Mouse (Mus musculus): ENCODE measurements around the gene Neurod6.

DNA sequence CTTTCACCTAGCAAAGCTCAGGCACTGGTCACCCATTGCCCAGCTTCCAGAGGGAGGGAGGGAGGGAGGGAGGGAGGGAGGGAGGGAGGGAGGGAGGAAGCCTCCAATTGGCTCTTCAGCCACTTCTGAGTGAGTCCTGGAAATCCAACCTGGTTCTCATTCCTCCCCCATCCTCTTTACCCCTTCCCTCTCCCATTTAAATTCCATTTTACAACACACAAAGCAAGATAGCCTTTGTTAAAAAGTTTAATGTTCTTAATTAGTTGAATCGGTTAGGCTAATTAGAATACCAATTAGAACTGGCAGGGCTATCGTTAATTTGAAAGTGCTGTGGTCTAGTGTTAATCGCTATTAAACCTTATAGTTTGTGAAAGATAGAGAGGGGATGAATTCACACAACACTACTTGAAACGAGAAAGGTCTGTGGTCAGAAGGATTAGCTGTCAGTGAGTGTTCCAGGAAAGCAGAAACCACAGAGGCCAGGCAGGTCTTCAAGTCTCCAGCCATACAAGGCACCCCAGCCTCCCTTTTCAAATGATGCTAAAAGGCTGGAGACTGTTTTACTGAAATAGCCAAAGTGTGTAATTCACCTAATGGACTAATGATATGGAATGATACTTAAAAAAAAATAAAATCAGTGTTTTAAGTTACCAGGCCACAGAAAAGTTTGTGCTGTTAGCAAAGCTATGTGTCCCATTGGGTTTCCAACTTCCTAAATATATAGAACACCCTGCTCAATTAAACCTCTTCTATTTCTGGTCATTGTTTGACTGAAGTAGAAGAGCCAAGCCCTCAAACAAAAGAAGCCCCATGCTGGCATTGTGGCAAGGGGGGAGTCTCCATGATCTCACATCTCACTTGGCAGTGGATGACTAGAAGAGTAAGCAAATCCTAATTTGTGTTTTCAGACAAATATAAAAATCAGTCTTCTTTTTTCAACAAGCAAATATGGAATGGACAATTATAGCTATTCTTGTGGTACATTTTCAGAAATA, 19.6 kb upstream of the Neurod6 start:
- TF ChIP-seq CTCF (conservative IDR thresholded peaks at IDR 0.05 in 1 of 2, IDR thresholded peaks at IDR 0.05 in 1 of 2; ENCODE audit: low read depth in 2 of 2, low read length in 2 of 2) (no peak), RCOR1 (conservative IDR thresholded peaks at IDR 0.05; ENCODE audit: low read depth, low read length) (no peak), POLR2A (IDR thresholded peaks at IDR 0.05; ENCODE audit: low read depth, low read length) (no peak), MYC (IDR thresholded peaks at IDR 0.05; ENCODE audit: low read depth, low read length) (no peak), GABPA (IDR thresholded peaks at IDR 0.05; ENCODE audit: insufficient replicate concordance, low read depth, low read length) (no peak), JUND (conservative IDR thresholded peaks at IDR 0.05; ENCODE audit: low read depth, low read length) (no peak)
